Mouse (Mus musculus): ENCODE data around the gene Olfr553. TPM values are rescaled to one million over a fixed set of nuclear protein-coding genes. Genes with fewer than 3 reads are reported as not detected.

The Olfr553 gene
- polyA plus RNA-seq, 1 experiment, result not detected

- no peaks in the 10 kb centered on the region for H3K4me1 ChIP-seq (ENCODE audit: control insufficient read depth, insufficient read depth, low read length)
- no peak for DNase-seq
- no peak overlapping the region for H3K4me3 ChIP-seq (ENCODE audit: insufficient read depth, low read depth, low read length)
- H3K27ac ChIP-seq (ENCODE audit: insufficient read depth, low read depth, low read length), result no peak overlapping the region
- H3K27me3 ChIP-seq (replicated peaks; ENCODE audit: control insufficient read depth, insufficient read depth, low read length), result no peaks in the 10 kb centered on the region
- 46% methylated on average over 5 of the region's 5 CpGs for WGBS
- TF ChIP-seq POLR2A (IDR thresholded peaks at IDR 0.05; ENCODE audit: low read depth, low read length) (no peak), CTCF (conservative IDR thresholded peaks at IDR 0.05; ENCODE audit: insufficient read depth, insufficient read length, low read depth, low read length) (no peak)
- H3K36me3 ChIP-seq (ENCODE audit: control insufficient read depth, insufficient read depth, low read length), result no peaks in the 10 kb centered on the region
These were observed 1.6 kb upstream of the Olfr553 start for GRCm38 (mm10) chr7:102619608-102620007.

- TF ChIP-seq CTCF (conservative IDR thresholded peaks at IDR 0.05; ENCODE audit: insufficient read depth, insufficient read length, low read depth, low read length) (no peak), POLR2A (IDR thresholded peaks at IDR 0.05; ENCODE audit: low read depth, low read length) (no peak)
- H3K4me3 ChIP-seq (ENCODE audit: insufficient read depth, low read depth, low read length), result no peak within 1 kb of the TSS
- no peaks in the 10 kb centered on the region; the same call in 1 of the 2 replicates for H3K27me3 ChIP-seq (replicated peaks; ENCODE audit: control insufficient read depth, insufficient read depth, low read length)
- H3K36me3 ChIP-seq (ENCODE audit: control insufficient read depth, insufficient read depth, low read length), result no peaks in the 10 kb centered on the region
- H3K4me1 ChIP-seq (ENCODE audit: control insufficient read depth, insufficient read depth, low read length), result no peaks in the 10 kb centered on the region
- H3K27ac ChIP-seq (ENCODE audit: insufficient read depth, low read depth, low read length), result no peak within 1 kb of the TSS
- DNase-seq, result no peak
- 70% methylated on average over 1 of the region's 1 CpGs for WGBS
These were observed 20.5 kb downstream of the Olfr553 start, which contains the start of gene Olfr552 for GRCm38 (mm10) chr7:102597378-102598031. Gene Olfr552 (plus strand): TSS chr7:102597770.

- Histone ChIP-seq H3K27ac (ENCODE audit: insufficient read depth, low read depth, low read length) (no peak within 1 kb of the TSS), H3K36me3 (ENCODE audit: control insufficient read depth, insufficient read depth, low read length) (no peaks in the 10 kb centered on the region), H3K4me3 (ENCODE audit: insufficient read depth, low read depth, low read length) (no peak within 1 kb of the TSS), H3K4me1 (ENCODE audit: control insufficient read depth, insufficient read depth, low read length) (no peaks in the 10 kb centered on the region), H3K27me3 (replicated peaks; ENCODE audit: control insufficient read depth, insufficient read depth, low read length) (no peaks in the 10 kb centered on the region; the same call in 1 of the 2 replicates)
- DNase-seq, result no peak
- TF ChIP-seq CTCF (conservative IDR thresholded peaks at IDR 0.05; ENCODE audit: insufficient read depth, insufficient read length, low read depth, low read length), result no peak
- WGBS, result 91% methylated on average over 3 of the region's 3 CpGs
These were observed 26.2 kb downstream of the Olfr553 start, which contains the start of gene Olfr551 for GRCm38 (mm10) chr7:102591786-102592185. Gene Olfr551 (minus strand): TSS chr7:102591886.

- H3K4me3 ChIP-seq (ENCODE audit: insufficient read depth, low read depth, low read length), result no peak overlapping the region
- no peaks in the 10 kb centered on the region for H3K36me3 ChIP-seq (ENCODE audit: control insufficient read depth, insufficient read depth, low read length)
- TF ChIP-seq CTCF (conservative IDR thresholded peaks at IDR 0.05; ENCODE audit: insufficient read depth, insufficient read length, low read depth, low read length), result no peak
- TF ChIP-seq POLR2A (IDR thresholded peaks at IDR 0.05; ENCODE audit: low read depth, low read length), result no peak
- H3K4me1 ChIP-seq (ENCODE audit: control insufficient read depth, insufficient read depth, low read length), result no peaks in the 10 kb centered on the region
- H3K27me3 ChIP-seq (replicated peaks; ENCODE audit: control insufficient read depth, insufficient read depth, low read length), result no peaks in the 10 kb centered on the region
- DNase-seq, result no peak
- WGBS, result 60% methylated on average over 6 of the region's 6 CpGs
- H3K27ac ChIP-seq (ENCODE audit: insufficient read depth, low read depth, low read length), result no peak overlapping the region
These were observed 42.0 kb downstream of the Olfr553 start for GRCm38 (mm10) chr7:102575998-102576397.

GRCm38 (mm10) chr7:102573174-102573830 lies 44.7 kb downstream of the Olfr553 start:
- Histone ChIP-seq H3K36me3 (ENCODE audit: control insufficient read depth, insufficient read depth, low read length) (no peaks in the 10 kb centered on the region), H3K27me3 (replicated peaks; ENCODE audit: control insufficient read depth, insufficient read depth, low read length) (no peaks in the 10 kb centered on the region), H3K4me3 (ENCODE audit: insufficient read depth, low read depth, low read length) (no peak overlapping the region), H3K4me1 (ENCODE audit: control insufficient read depth, insufficient read depth, low read length) (no peaks in the 10 kb centered on the region), H3K27ac (ENCODE audit: insufficient read depth, low read depth, low read length) (no peak overlapping the region)
- WGBS, result 85% methylated on average over 3 of the region's 3 CpGs
- TF ChIP-seq CTCF (conservative IDR thresholded peaks at IDR 0.05; ENCODE audit: insufficient read depth, insufficient read length, low read depth, low read length), result no peak
- TF ChIP-seq POLR2A (IDR thresholded peaks at IDR 0.05; ENCODE audit: low read depth, low read length), result no peak
- no peak for DNase-seq

GRCm38 (mm10) chr7:102571142-102571541 lies 46.9 kb downstream of the Olfr553 start, which contains the start of gene Olfr550:
Gene Olfr550 (plus strand): TSS chr7:102571442.
- 82% methylated on average over 8 of the region's 8 CpGs for WGBS
- TF ChIP-seq CTCF (conservative IDR thresholded peaks at IDR 0.05; ENCODE audit: insufficient read depth, insufficient read length, low read depth, low read length), result no peak
- DNase-seq, result no peak

GRCm38 (mm10) chr7:102566219-102566618 lies 51.8 kb downstream of the Olfr553 start:
- no peak for TF ChIP-seq CTCF (conservative IDR thresholded peaks at IDR 0.05; ENCODE audit: insufficient read depth, insufficient read length, low read depth, low read length)
- TF ChIP-seq POLR2A (IDR thresholded peaks at IDR 0.05; ENCODE audit: low read depth, low read length), result no peak
- Histone ChIP-seq H3K4me3 (ENCODE audit: insufficient read depth, low read depth, low read length) (no peak overlapping the region), H3K36me3 (ENCODE audit: control insufficient read depth, insufficient read depth, low read length) (no peaks in the 10 kb centered on the region; the same call in 1 of the 2 replicates), H3K27me3 (replicated peaks; ENCODE audit: control insufficient read depth, insufficient read depth, low read length) (no peaks in the 10 kb centered on the region), H3K27ac (ENCODE audit: insufficient read depth, low read depth, low read length) (no peak overlapping the region), H3K4me1 (ENCODE audit: control insufficient read depth, insufficient read depth, low read length) (no peaks in the 10 kb centered on the region)
- WGBS, result 93% methylated on average over 4 of the region's 4 CpGs
- DNase-seq, result no peak

More at GRCm38 (mm10) chr7:102571142-102571541, 46.9 kb downstream of the Olfr553 start, which contains the start of gene Olfr550:
- H3K4me1 ChIP-seq (ENCODE audit: control insufficient read depth, insufficient read depth, low read length), result no peaks in the 10 kb centered on the region
- no peaks in the 10 kb centered on the region for H3K36me3 ChIP-seq (ENCODE audit: control insufficient read depth, insufficient read depth, low read length)
- H3K27ac ChIP-seq (ENCODE audit: insufficient read depth, low read depth, low read length), result no peak within 1 kb of the TSS
- no peak within 1 kb of the TSS for H3K4me3 ChIP-seq (ENCODE audit: insufficient read depth, low read depth, low read length)
- no peaks in the 10 kb centered on the region for H3K27me3 ChIP-seq (replicated peaks; ENCODE audit: control insufficient read depth, insufficient read depth, low read length)

All from kidney, adult 2 months (tissue).